Mouse (Mus musculus) intestine, embryonic 14.5 days (tissue): ENCODE measurements around the gene Clnk. TPM values are rescaled to one million over a fixed set of nuclear protein-coding genes. Genes with fewer than 3 reads are reported as not detected.

Experiments used
- polyA plus RNA-seq: library from polyadenylated mRNA; unstranded; fragments of >200 nt; fragmentation: Nextera tagmentation; extraction: Ambion mirVana; gene quantifications from 2 replicates; pipeline ENCODE4 v1.2.1, GENCODE M21; 2014

Clnk gene
- polyA plus RNA-seq, 1 experiment from 2014 or later, result 0.31 TPM

Other genes with a start within 250 kb of the Clnk start
- gene Zfp518b, start 192.0 kb downstream of the Clnk start, polyA plus RNA-seq, result 17.0 and 19.4 TPM in 2 replicates